Mouse (Mus musculus): ENCODE results near the gene Gm44502.

- no peak for TF ChIP-seq GATA1 (IDR thresholded peaks at IDR 0.05; ENCODE audit: low read length)
- TF ChIP-seq TAL1 (IDR thresholded peaks at IDR 0.05; ENCODE audit: low read length), result no peak
These were observed 49.1 kb upstream of the Gm44502 start for GRCm38 (mm10) chr15:89478622-89479021.
